Mouse (Mus musculus) erythroblast, embryonic 14.5 days (primary cell): Measurements from ENCODE around the gene Enpp6. TPM values are rescaled to one million over a fixed set of nuclear protein-coding genes. Genes with fewer than 3 reads are reported as not detected.

Experiments used
- H3K27me3 ChIP-seq: 2 replicates; pipeline ENCODE4 v1.6.1; 2012; ENCODE audit warnings: inconsistent platforms; ENCODE audit not compliant: control insufficient read depth
- H3K36me3 ChIP-seq: 2 replicates; pipeline ENCODE4 v1.6.1; 2012; ENCODE audit warnings: mild to moderate bottlenecking, inconsistent platforms; ENCODE audit not compliant: control insufficient read depth
- H3K4me1 ChIP-seq: 2 replicates; pipeline ENCODE4 v1.6.1; 2012; ENCODE audit warnings: inconsistent platforms; ENCODE audit not compliant: control insufficient read depth
- H3K4me3 ChIP-seq: replicated peaks from 2 replicates; pipeline ENCODE3; 2012; ENCODE audit warnings: moderate library complexity, mild to moderate bottlenecking, inconsistent platforms
- H3K9me3 ChIP-seq: 2 replicates; pipeline ENCODE4 v1.6.1; 2012; ENCODE audit warnings: low read length, inconsistent platforms, mixed read lengths; ENCODE audit not compliant: control insufficient read depth
- GATA1 ChIP-seq: IDR thresholded peaks from 2 replicates; pipeline ENCODE4 v1.6.1; 2012; ENCODE audit warnings: low read length, inconsistent platforms, mixed read lengths
- TAL1 ChIP-seq: IDR thresholded peaks from 3 replicates; pipeline ENCODE4 v1.6.1; 2012; ENCODE audit warnings: low read length, inconsistent platforms, mixed read lengths
- polyA plus RNA-seq: library from polyadenylated mRNA; stranded (reverse); fragments of >175 nt; gene quantifications from 2 replicates; pipeline ENCODE4 v1.2.3, GENCODE M21; 2012

Gene Enpp6
- polyA plus RNA-seq, 1 experiment = not detected

DNA sequence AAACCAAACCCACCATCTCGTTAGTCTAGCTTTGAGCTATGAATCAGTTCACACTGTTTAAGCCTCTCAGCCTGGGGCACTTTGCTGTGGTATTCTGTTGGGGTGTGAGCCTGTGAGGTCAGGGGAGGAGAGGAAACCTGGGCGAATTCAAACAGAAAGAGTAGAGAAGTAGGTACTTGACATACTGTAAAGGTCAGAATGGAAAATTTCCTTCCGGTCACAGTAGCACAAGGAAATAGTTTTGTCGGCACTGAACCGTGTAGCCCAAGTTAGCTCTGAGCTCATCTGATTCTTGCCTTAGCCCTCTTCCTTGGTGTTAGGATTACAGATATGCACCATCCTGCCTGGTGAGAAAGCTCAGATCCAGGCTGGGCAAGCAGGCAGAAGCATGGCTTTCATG is 4.4 kb downstream of the Enpp6 start:
- Histone ChIP-seq H3K27me3 (no peaks in the 10 kb centered on the region), H3K36me3 (no peaks in the 10 kb centered on the region), H3K4me3 (no peak overlapping the region), H3K9me3 (no peaks in the 10 kb centered on the region), H3K4me1 (no peaks in the 10 kb centered on the region)
- TF ChIP-seq TAL1 (no peak), GATA1 (no peak)

DNA sequence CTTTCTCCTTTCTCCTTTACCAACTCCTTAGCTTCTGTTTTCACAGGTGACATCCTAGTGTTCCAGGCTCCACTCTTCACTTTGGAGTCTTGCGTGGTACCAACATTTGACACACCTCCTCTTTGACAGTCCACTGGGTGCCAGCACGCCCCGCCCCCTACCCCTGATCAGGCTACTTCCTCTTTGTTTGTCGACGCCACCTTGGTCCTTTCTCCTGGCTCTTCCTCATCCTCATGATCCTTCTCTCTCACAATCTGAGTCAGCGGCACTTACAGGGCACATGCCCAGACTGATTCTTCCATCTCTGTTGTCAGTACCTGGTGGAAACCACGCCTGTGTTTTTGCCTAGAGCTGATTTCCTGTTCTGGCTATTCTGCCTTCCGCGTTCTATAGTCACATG is 5.9 kb downstream of the Enpp6 start:
- no peak overlapping the region for H3K4me3 ChIP-seq

DNA sequence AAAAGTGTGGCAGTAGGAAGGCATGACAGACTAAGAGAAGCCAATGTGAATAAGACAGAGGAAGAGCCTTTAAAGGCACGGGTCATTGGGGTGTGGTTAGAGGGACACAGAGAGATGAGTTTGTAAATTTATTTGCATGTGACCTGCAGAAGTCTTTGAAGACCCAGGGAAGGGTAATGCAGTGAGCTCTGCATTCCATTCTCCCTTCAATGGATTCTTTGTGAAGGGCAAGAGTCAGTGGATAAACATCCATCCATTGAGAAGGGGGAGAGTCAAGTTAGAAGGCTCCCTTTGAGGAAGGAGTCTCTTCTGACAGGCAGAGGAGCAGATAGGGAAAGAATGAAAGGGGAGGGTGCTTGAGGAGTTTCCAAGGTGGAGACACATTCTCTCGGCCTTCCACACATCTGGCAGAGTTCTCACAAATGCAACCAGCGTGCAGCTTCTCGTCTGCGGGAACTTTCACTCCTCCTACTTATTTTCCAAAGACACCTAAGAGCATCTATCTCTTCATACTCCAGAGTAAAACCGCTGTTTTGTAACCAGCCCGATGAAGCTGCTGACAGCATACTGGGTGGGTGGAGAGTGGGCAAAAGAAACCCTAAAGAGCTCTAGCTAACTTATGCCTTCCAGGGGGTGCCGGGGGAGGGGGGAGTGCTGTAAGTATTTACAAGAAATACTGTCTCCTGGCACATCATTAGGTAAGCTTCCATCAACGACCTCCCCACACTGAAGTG is 9.4 kb downstream of the Enpp6 start:
- Histone ChIP-seq H3K36me3 (no peaks in the 10 kb centered on the region), H3K4me1 (no peaks in the 10 kb centered on the region), H3K4me3 (no peak overlapping the region), H3K27me3 (no peaks in the 10 kb centered on the region), H3K9me3 (no peaks in the 10 kb centered on the region)
- no peak for TF ChIP-seq GATA1
- TF ChIP-seq TAL1 = no peak

More for the DNA sequence above, 5.9 kb downstream of the Enpp6 start:
- H3K4me1 ChIP-seq = no peaks in the 10 kb centered on the region
- H3K9me3 ChIP-seq = no peaks in the 10 kb centered on the region
- no peak for TF ChIP-seq TAL1
- TF ChIP-seq GATA1 = no peak
- H3K27me3 ChIP-seq = no peaks in the 10 kb centered on the region
- no peaks in the 10 kb centered on the region for H3K36me3 ChIP-seq

DNA sequence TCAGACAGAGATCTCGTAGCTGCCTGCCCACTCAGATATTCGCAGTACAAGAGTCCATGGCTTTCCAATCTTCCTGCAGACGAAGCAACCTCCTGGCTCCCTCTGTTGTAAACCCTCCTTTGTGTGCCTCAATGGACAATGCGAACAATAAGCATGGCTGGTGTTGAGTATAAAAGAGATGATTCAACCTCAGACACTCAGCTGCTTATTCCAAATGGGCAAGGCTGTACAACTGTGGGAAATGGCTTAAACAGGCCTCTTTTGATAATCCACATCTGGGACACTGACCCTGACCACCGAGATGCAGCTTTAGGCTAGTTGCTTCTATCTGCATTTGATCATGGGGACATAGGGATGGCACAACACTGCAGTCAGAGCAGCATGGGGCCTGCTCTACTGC is 19.0 kb downstream of the Enpp6 start:
- Histone ChIP-seq H3K27me3 (no peaks in the 10 kb centered on the region), H3K36me3 (no peaks in the 10 kb centered on the region), H3K9me3 (no peaks in the 10 kb centered on the region)

DNA sequence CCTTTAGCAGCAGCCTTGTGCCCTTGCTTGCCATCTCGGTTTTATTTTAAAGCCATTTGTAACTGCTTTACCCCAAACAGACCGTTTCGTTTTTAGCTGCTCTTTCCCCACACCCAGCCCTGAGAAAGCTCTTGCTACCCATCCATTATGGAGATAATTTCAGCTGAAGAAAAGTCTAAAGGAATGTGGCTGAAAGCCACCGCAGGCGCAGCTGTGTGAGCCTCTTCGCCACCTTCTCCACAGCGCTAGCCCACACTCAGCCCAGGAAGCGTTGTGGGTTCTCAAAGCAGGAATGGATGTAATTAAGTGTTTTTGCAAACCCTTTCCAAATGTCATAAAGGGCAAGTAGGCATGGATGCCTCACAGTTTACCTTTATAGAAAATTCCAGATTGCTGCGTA is 20.1 kb downstream of the Enpp6 start:
- no peak for TF ChIP-seq GATA1
- no peak for TF ChIP-seq TAL1
- Histone ChIP-seq H3K36me3 (no peaks in the 10 kb centered on the region), H3K4me3 (no peak overlapping the region), H3K27me3 (no peaks in the 10 kb centered on the region), H3K4me1 (no peaks in the 10 kb centered on the region), H3K9me3 (no peaks in the 10 kb centered on the region)

More for the DNA sequence above, 19.0 kb downstream of the Enpp6 start:
- no peaks in the 10 kb centered on the region for H3K4me1 ChIP-seq
- no peak overlapping the region for H3K4me3 ChIP-seq
- no peak for TF ChIP-seq GATA1
- no peak for TF ChIP-seq TAL1

DNA sequence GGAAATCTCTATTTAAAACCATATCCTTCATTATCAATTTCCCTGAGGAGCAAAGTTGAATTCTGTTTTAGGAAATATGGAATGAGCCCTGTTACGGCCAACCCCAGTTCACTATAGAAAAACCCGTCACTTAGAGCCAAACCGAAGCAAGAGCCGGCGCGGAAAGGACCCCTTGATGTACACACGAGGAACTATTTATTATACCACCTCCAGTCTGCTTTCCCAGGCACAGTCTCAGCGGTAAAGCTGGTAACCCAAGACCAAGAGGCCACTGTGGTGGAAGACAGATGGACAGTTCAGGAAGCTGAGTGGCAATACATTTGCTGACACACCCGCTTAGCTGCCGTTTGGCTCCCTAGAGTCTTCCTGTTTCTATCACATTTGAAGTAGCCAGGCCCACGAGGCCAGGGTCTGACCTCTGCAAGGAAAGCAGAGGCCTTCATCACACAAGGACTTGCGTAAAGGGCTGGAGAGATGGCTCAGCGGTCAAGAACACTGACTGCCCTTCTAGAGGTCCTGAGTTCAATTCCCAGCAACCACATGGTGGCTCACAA is 21.6 kb downstream of the Enpp6 start:
- no peak overlapping the region for H3K4me3 ChIP-seq
- no peaks in the 10 kb centered on the region for H3K9me3 ChIP-seq
- TF ChIP-seq GATA1 (no peak), TAL1 (no peak)
- no peaks in the 10 kb centered on the region for H3K36me3 ChIP-seq
- no peaks in the 10 kb centered on the region for H3K27me3 ChIP-seq
- no peaks in the 10 kb centered on the region for H3K4me1 ChIP-seq

DNA sequence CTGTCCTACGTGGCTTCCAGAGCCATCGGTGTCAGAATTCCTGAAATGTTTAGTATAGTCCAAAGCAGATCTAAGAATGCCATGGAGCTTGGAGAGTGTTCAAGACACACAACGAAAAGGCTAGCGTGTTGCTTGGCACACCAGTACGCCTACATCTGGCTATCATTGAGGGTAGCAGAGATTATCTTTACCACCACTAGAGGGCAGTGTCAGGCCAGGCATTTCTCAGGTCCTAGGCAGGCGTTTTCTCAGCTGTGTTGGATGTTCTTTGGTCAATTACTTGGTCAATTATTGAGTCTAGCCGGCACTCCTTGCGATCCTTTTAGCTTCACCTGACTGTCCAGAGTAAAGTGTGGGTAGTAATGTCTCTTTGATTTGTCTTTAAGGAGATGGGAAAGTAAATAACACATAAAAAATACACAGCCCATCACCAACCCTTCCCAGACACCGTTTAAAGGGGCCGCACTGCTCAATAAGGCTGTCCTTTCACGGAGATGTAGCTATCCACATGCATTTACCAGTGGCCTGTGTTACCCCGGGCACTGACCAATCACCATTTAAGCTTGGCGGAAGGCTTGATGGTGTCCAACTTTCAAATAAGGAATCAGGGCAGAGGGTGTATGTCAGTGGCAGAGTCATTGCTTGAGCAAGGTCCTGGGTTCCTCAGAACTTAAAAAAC is 29.7 kb downstream of the Enpp6 start:
- Histone ChIP-seq H3K4me1 (no peaks in the 10 kb centered on the region), H3K9me3 (no peaks in the 10 kb centered on the region), H3K36me3 (no peaks in the 10 kb centered on the region), H3K4me3 (no peak overlapping the region), H3K27me3 (no peaks in the 10 kb centered on the region)
- TF ChIP-seq GATA1 (no peak), TAL1 (no peak)

DNA sequence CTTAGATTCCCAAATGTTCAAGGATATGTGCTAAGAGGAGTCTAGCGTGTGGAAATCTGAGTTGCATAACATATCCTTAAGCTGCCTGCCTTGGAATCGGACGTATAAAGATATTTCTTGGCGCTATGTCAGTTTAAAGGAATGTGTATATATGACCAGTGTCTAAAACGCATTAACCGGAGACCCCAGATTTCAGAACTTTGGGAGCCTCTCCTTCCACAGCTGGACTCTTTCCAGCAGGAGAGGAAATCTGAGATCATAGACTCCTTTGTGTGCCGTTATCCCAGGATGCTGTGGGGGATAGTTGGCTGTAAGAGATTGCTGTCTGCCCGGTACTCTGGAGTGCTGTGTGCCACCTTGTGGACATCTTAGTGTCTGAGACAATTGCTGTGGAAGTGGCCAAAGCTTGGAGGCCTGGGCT is 34.5 kb downstream of the Enpp6 start:
- Histone ChIP-seq H3K9me3 (no peaks in the 10 kb centered on the region; the same call in 1 of the 2 replicates), H3K36me3 (no peaks in the 10 kb centered on the region), H3K4me1 (no peaks in the 10 kb centered on the region), H3K4me3 (no peak overlapping the region), H3K27me3 (no peaks in the 10 kb centered on the region)
- TF ChIP-seq GATA1 (no peak), TAL1 (no peak)

DNA sequence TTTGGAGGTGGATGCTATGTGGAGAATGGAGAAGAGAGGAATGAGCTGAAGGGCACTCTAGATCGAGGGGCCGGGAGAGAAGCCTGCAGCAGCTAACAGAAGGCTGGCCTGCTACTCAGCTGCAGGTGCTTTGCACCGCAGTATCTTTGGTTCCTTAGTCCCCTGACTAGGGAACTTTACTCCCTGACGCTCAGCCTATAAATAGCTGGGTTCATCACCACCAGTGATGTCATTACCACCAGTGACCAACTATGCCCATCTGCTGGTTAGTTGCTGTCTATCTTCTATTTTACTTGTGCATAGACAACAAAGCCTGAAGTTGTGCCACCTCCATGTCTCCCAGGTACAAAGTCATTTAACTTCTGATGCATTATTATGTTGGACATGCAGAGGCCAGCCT is 37.9 kb downstream of the Enpp6 start:
- TF ChIP-seq TAL1 (no peak), GATA1 (no peak)
- Histone ChIP-seq H3K4me1 (no peaks in the 10 kb centered on the region), H3K36me3 (no peaks in the 10 kb centered on the region), H3K4me3 (no peak overlapping the region), H3K27me3 (no peaks in the 10 kb centered on the region), H3K9me3 (no peaks in the 10 kb centered on the region; the same call in 1 of the 2 replicates)
